Mouse (Mus musculus): ENCODE data around the gene Cfap97d2.

Gene Cfap97d2

DNA sequence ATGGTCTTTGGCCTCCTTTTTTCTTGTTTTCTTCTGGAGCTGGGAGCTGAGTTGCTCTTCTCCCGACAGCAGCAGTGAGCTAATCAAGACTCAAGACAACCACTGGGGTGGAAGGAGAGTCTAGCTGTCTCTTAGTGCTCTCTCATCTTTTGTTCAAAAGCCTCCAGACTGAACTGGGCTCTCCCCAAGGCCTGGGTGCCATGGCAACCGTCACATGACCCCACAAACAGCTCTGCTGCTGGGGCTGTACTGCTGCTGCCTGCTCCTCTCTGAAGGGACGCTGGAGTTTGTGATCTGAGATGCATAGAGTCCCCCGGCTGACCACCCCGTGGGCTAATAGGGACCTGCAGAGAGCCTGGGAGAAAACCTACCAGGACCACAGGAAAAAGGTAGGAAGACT is at the start of gene Cfap97d2:
Gene Cfap97d2 (plus strand): TSS at position 222 of the 400 bp plus-strand sequence.
- DNase-seq, result peak; percentile 95

DNA sequence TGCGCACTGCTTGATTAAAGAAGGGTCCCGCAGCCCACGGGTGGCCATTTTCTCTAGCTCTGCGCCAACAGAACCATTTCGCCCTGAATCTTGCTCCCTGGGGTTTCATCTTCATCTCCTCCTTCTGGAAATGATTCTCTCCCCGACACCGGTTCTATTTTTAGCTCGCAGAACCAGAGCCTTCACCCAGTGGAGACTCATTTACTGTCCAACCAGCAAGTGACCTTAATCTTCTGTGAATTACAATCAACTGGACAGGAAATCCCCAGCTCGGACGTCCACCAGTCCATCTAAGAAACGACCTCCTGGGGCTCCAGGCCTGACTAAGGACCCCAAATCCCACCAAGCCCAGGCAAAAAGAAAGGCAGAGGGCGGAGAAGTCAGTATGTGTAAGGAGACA is 48.2 kb upstream of the Cfap97d2 start:
- DNase-seq, result peak; percentile 69

- DNase-seq, result no peak
These were observed 45.4 kb upstream of the Cfap97d2 start for GRCm38 (mm10) chr8:13660323-13660722.

- DNase-seq, result no peak
These were observed 40.9 kb upstream of the Cfap97d2 start for GRCm38 (mm10) chr8:13664711-13665210.

- DNase-seq, result no peak
These were observed 40.2 kb upstream of the Cfap97d2 start for GRCm38 (mm10) chr8:13665538-13665937.

- no peak for DNase-seq
These were observed 39.7 kb upstream of the Cfap97d2 start for GRCm38 (mm10) chr8:13665944-13666343.

DNA sequence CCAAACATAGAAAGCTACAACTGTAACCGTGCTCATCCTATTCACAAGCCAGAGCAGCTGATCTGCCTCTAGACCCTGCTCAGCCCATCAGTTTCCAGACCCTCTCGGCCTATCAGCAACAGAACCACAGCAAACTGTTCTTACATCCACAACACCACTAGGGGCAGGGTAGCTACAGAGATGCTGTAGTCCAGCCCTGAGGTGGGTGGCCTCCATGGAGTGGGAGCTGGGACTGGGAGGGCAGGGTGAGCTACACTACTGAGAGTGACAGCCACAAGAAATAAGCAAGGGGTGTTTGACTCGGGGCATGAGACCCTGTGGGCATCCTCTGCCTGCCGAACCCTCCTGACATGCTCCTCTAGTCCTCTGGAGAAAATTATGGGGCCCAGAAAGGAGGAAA is 37.8 kb upstream of the Cfap97d2 start:
- DNase-seq, result peak; percentile 45

- DNase-seq, result no peak
These were observed 37.3 kb upstream of the Cfap97d2 start for GRCm38 (mm10) chr8:13668367-13668766.

- no peak for DNase-seq
These were observed 35.6 kb upstream of the Cfap97d2 start for GRCm38 (mm10) chr8:13670011-13670471.

DNA sequence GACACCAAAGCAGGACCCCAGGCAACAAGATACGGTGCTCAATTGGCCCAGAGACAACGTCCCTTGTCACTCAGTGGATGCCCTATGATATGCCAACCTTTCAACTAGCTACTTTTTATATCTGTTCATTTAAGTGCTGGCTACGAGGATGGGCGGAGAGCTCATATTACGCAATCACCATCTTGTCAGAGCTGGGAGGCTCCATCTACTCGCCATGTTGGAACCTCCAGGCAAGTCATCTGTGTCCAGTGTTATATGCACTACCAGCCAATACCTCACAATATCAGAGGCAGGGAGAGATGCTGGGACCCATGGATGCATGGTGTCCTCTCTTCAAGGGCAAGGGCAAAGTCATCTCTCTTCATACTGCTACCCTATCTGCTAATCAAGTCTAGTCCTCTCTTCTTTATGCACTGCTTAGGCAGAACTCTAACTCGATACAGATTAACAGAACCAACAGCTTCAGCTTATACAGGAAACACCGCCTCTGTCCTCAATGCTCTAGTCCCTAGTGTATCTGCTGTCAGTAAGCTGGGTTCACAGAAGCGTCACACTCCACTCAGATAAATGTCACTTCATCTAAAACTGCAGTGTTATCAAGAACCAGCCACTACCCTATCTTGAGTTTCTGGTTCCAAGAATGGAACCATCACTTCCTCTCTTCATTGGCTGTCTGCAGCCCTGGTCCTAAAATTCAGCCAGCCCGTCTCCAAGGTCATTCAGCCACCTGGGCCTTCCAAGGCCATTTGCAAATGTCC is 34.3 kb upstream of the Cfap97d2 start:
- DNase-seq, result no peak

GRCm38 (mm10) chr8:13673215-13673614 is 32.5 kb upstream of the Cfap97d2 start:
- DNase-seq, result peak; percentile 43

GRCm38 (mm10) chr8:13674294-13675010 is 31.2 kb upstream of the Cfap97d2 start:
- DNase-seq, result no peak

DNA sequence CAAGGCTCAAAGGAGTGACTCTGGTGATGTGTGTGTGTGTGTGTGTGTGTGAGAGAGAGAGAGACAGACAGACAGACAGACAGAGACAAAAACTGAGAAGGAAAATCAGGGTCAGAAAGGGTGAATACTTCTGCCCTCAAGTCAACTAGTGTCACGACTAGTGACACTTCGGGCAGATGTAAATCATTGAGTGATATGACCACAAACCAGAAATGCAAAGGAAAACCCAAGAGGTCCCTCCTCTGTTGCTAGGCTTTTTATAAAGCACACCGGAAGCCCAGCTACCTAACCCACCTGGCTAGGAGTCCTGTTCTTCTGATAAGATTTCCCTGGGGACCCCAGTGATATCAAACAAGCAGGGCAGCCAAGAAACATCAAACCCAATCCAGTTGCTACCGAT is 30.6 kb upstream of the Cfap97d2 start:
- DNase-seq, result no peak

GRCm38 (mm10) chr8:13675524-13675923 is 30.2 kb upstream of the Cfap97d2 start:
- DNase-seq, result no peak

GRCm38 (mm10) chr8:13676302-13676700 is 29.4 kb upstream of the Cfap97d2 start:
- peak; percentile 88 for DNase-seq

DNA sequence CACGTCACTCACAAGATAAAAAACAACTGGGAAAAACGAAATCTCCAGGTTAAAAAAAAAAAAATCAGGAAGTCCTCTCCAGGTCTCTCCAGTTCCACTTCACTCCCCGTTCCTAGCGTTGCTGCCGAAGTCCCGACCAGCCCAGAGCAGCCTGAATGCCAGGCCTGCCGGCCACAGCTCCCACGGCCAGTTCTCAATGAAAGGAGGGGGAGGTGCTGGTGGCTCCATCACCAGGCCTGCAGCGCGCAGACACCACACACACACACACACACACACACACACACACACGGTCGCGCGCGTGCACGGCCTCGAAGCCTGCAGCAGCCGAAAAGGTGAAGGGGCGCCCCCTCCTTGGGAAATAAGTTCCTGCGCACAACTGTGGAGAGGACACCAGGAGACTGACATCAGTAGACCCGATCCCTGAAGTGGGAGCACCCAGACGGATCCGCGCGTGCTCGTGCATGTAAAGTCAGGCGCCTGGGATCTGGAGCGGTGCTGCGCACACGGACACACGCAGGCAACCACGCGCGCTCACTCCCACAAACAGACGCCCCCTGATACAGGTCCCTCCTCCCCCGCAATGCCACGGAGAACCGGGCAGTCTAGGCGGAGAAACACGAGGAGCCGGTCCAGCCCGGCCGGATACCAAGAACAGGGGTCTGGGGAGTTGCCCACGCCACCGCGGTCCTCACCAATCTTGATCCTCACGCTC is 28.8 kb upstream of the Cfap97d2 start:
- DNase-seq, result peak; percentile 87

GRCm38 (mm10) chr8:13677413-13677883 is 28.2 kb upstream of the Cfap97d2 start, which contains the start of gene Rasa3:
Gene Rasa3, minus strand, starts transcription at chr8:13677603.
- peak; percentile 99 for DNase-seq

- no peak for DNase-seq
These were observed 27.5 kb upstream of the Cfap97d2 start for GRCm38 (mm10) chr8:13678182-13678581.

DNA sequence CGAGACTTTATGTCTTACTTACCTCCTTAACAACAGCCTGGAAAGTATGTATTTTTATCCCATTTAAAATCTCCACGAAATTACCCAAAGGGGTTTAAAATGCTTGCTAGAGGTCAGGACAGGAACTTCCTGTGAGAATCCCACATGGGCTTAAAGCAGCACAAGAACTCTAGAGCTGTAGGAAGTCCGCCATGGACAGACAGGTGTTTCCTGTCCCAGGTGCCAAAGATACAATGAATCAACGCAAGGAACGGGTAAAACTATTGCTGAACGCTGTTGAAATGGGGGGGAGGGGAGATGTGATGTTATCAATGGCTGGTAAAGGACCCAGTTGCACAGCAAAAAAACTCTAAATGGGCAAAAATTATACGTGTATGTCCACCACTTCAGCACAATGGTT is 21.6 kb upstream of the Cfap97d2 start:
- no peak for DNase-seq

DNA sequence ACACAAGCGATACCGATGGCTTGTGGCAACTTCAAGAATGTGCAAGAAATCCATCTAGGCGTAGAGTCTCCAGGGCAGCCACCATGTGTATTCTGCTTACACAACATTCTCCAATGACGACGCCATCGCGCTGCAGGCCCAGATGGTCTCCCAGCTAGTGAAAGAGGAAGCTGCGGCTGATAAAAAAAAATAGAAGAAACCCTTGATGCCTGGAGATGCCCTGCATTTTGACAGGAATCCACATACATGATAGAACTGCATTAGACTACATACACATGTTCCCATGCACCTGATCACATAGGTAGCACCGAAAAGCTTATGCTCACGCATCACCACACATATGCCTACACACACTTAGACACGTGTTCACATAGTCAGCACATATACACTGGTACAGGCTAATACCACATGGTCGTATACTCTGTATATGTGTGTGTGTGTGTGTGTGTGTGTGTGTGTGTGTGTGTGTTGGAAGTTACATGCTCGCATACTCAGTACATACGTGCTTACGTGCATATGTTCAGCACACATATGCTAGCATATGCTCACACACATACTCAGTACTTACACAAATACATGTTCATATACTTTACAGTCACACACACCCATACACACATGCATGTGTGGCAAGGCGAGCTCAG is 19.9 kb upstream of the Cfap97d2 start:
- DNase-seq, result no peak

GRCm38 (mm10) chr8:13686426-13686825 is 19.3 kb upstream of the Cfap97d2 start:
- DNase-seq, result no peak

DNA sequence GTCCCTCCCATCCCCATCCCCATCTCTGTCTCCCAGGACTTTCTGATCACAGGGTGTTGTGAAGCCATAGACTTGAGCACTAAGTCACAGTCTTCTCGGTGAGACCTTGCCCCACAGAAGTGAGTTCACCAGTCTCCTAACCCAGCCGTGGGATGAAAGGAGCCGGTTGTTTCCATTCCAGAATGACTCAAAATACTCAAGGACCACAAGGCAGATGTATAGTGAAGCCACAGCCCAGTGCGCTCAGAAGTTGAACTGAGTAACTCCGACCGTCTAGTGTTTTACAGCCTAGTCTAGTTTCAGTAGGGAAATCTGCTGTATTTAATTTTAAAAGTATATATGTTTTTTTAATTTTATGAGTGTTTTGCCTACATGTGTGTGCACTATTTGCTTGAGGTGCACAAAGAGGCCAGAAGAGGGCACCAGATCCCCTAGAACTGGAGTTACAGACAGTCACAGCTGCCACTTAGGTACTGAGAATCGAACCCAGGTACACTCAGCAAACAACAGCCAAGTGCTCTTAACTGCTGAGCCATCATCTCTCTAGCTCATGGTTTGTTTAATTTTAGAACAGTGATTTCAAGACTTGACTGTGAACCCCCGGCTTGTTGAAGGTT is 18.5 kb upstream of the Cfap97d2 start:
- no peak for DNase-seq

All from retina, postnatal 1 day (tissue).